Mouse (Mus musculus) right cerebral cortex, adult 18-20 months (tissue): ENCODE data around the gene Stat4.
"Not testable (repeated sequence)": the region's sequence is repeated elsewhere in the genome, so short reads cannot be mapped to it uniquely, and the experiment has no call there.

ENCODE experiments used
- DNase-seq: peaks from one replicate; pipeline ENCODE4 v3.0.0; 2022; ENCODE audit warnings: mixed read lengths

Gene Stat4

DNA sequence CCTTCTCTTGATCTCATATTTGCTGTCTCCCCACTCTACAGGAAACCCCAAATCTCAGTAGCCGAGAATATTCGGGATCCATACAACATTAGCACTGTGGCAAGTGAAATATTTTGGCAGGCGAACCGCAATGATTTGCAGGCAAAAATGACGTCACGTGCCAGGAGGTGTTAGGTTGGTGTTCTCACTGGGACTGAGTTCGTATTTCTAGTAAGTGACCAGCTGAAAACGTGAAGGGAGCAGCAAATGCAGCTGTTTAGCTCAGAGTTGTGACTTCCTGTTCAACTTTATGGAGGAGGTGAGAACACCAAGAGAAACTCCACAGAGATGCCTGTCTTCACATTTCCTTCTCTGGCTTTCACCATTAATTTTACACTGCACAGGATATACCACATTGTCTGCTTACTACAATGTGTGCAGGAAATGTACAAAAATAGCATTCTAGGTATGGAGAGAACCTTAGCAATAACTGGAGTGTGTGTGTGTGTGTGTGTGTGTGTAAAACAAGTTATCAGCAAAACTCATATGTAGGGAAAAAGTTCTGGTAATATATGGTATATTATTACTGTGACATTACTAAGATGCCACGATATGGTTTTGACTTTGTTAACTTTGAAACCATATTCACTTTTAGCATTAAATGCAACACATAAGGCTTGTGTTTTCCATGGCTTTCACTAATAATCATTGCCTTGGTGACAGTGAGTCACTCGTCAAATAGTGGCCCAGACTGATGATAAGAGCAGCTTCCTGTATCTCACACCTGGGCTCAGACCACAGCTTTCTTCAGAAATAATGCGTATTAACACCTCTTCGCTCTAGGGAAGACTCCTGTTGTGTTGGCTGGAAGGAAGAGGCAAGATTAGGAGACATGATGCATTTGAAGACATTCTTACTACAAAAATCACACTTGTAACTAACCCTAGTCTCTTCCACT lies 48.1 kb downstream of the Stat4 start:
- DNase-seq: no peak

DNA sequence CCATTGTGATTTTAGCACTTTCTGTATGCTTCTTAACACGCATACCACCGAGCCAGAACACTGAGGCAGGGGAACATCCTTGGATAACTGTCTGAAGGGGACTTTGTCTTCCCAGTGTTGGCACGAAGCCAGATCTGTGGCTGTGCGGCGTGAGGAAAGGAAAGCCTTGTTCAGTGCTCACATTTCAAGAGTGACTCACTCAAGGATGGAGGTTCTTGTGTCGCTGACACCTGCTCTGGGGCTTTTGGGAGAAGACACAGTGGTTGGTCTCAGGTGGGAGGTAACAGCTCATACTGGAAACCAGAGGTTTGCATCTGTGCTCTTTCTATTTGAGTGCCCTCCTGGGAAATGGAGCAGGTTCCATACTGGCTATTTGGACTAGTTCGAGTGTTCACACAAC lies 52.2 kb downstream of the Stat4 start:
- no peak for DNase-seq

DNA sequence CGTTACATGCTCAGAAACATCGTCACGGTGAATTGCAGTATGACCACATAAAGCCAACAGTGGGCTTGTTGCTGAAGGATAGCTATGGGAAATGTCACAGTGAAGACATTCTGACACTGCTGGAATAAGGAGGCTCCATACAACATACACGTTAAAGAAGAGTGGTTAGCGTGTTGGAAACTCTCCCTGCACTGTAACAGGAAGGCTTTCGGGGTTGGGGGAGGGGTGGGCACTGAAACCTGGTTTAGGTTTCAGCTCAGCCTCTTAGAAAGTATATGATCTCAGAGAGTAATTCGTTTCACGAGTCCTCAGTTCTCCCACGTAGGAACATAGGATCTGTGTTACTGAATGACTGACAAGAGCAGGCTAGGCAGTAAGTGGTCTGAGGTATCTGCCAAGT lies 52.7 kb downstream of the Stat4 start:
- DNase-seq: no peak

DNA sequence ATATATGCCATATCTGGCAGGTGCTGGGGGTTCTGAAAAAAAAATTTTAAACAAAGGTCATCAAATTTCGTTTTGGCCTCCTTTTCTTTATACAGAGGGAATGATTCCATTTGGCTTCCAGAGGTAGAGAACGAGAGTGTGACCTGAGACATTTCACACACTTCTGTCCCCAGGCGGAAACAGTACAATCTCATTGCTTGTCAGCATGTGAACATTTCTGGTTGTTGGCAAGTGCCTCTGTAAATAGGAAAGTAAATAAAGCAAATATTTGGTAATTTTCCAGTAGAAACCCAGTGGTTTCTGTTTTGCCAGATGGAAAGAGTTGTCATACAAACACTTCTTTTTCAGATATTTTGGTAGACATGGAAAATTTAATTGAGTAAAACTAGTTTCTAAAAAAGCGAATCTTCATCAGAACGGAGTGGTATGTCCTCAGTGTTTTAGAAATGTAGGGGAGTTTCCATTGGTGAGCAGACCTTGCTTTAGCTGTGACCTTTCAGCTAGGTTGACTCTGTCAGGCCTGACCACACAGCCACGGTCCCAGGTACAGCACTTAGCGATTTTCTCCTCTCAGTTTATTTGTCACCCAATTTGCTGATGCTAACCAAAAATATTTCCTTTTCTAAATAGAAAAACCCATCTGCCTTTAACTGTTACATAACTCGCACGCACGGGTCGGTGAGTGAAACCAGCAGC lies 53.6 kb downstream of the Stat4 start:
- no peak for DNase-seq

DNA sequence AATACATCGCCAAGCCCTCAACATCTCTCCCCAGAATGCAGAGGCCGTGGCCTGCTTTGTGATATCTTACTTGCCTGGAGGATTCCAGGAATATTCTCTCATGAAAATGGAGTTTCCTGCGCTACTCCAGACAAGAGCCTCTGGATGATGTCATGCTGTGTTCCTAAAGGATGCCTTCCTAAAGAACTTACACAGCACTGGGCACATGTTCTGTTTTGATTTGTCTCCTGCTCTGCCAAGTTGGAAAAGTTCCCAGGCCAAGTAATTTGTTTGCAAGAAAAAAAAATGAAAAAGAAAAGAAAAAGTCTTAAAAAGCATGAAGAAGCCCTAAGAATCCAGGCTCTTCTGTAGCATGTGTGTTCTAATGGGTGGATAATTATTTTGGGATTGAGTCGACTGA lies 56.2 kb downstream of the Stat4 start:
- no peak for DNase-seq

DNA sequence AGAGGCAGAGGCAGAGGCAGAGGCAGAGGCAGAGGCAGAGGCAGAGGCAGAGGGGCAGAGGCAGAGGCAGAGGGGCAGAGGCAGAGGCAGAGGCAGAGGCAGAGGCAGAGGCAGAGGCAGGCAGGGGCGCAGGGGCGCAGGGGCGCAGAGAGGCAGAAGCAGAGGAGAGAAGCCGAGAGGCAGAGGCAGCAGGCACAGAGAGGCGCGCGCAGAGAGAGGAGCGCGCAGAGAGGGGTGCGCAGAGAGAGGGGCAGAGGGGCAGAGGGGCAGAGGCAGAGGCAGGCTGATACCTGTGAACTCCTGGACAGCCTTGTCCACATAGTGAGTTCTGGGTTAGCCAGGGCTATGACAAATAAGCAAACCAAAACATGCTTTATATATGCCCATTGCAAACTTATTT lies 59.9 kb downstream of the Stat4 start:
- not testable (repeated sequence) for DNase-seq

DNA sequence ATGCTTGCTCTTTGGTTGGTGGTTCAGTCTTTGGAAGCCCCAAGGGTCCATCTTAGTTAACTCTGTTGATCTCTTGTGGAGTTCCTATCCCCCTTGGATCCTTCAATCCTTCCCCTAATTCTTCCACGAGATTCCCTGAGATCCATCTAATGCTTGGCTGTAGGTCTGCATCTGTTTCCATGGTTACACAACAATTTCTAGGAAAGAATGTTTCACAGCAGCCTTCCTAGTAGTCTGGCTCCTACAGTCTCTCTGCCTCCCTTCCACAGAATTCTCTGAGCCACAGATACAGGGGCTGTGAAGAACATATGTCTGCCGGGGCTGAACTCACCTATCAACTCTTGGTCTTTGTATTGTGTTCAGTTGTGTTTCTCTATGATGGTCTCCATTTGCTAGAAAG lies 61.8 kb downstream of the Stat4 start:
- peak; percentile 6 for DNase-seq

DNA sequence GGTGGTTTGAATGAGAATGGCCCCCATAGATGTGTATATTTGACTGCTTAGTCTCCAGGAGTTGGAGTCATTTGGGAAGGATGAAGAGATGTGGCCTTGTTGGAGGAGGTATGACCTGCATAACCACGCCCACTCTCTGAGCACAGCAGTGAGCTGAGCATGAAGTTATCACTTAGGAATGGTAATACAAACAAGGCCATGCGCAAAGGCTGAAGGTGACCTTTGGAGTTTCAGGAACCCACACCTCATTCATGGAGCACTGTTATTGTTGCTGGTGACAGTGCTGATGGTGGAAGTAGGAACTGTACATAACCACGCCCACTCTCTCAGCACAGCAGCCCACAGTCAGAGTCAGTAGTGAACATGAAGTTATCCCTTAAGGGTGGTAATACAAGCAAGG lies 62.9 kb downstream of the Stat4 start:
- DNase-seq: no peak

DNA sequence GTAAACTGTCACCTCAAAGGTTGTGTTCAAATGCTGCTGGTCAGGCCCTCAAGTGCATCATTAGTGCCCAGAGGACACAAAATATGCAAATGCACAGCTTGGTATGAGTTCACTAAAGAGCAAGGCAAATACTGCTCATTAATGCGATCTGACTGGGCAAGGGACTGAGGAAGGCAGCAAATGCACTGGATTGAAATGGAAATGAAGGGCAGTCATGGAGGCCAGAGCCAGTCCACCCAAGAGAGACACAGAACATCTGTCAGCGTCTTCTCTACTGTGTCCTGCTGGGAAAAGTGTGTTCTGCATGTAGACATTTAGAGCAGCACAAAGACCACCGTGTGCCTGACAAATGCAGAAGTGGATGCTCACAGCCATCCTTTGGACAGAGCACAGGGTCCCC lies 64.6 kb downstream of the Stat4 start:
- no peak for DNase-seq

DNA sequence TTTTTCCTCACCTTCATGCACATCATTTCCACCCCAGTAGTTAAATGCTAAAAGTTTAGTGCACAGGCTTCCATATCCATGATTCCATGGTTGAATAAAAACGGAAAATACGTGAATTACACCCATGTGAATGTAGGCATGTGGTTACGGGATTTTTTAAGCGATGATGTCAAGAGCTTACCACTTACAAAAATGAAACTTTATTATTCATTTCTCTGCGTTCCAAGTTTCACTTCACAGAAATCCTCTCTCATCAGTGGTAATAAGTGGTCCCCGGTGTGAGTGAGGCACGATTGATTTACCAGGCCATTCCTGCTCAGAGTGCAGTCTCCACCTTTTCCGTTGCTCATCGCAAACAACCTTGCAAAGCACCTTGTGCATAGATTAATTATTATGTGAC lies 66.0 kb downstream of the Stat4 start:
- DNase-seq: no peak

DNA sequence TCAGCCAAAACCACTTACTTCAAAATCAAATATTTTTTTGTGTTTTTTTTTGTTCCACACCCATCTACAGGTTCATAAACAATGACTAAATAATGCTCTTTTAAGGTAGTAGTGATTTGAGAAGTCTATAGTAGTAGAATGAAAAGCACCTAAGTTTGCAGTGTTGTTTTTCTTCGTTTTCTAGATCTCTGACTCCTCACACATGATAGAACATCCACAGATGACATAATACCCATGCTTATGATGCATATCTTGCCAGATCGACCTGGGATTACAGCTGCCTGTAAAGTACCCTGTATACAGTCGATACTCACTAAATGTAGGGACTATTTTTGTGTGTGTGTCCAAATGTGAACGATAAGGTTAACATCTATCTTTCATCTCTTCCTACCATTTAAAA lies 69.0 kb downstream of the Stat4 start:
- DNase-seq: no peak

DNA sequence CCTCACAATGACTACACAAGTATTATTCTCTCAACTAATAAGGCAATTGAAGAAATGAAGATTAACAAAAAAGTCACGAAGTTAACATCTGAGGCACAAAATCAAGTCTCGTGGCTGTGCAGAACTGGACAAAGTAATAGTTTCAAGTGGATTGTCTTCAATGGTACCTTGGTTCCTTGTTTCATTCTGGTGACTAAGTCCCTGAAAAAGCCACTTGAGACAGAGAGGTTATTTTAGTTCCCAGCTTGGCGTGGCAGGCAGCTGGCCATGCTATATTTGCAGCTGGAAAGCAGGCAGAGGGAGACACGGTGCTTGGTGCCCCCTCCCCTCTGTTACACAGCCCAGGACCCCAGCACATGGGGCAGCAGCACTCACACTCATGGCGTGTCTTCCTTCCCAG lies 70.2 kb downstream of the Stat4 start:
- DNase-seq: no peak

DNA sequence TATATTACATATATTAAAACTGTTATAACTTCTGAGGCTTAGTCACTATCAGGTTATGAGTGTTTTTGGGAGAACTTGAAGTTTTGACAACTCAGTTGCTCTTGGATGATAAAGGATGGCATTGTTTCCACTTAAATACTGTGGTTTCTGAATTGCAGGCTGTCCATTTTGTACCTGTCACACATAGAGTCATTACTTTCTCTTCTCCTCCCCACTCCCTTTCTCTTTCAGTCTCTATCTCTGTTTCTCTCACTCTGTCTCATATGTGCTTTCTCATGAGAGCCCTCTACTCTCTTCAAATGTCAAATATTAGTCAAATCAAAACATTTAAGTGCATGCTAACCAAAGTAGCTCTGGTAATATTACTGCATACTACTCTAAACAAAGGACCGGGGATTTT lies 79.3 kb downstream of the Stat4 start:
- DNase-seq: no peak

DNA sequence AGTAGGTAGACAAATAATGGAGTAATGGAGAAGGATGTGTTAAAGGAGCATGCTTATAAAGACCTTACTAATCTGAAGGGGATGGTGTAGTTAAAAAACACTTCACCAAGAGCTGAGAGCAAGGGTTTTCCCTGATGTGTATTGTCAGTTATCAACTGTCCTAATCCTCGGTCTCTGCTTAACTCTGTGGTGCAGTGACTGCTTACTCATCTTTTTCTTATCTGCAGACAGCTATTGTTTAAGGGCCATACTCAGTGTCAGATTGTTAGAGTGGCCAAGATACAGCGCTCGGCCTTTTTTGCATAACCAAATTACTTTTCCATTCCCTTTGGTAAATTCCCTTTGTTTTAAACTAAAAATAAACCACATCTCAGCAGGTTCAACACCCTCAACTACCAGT lies 79.7 kb downstream of the Stat4 start:
- DNase-seq: no peak

DNA sequence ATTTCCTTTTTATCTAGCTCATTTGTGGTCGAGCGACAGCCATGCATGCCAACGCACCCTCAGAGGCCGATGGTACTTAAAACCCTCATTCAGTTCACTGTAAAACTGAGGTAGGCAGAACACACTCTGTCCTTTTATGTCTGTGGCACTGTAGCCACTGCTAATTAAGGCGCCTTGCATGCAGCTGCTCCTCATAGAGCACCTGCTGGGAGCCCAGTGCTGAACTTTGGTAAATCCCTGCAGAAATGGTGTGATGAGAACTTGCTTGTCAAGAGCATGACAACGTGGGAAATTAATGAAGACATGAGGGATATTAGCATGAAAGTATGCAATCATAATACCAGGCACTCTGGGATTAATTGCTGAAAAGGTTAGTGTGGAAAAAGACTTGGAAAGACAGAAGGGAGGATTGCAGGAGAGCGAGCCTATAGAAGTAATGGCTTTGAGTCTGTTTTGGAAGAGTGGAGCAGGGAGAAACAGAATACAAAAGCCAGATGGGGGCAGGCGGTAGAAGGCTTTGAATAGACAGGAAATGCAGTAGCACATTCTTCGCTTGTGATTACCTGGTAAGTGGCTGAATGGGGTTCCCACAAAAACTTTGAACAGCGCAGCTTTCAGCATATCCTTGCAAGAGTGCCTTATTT lies 92.9 kb downstream of the Stat4 start:
- no peak for DNase-seq

DNA sequence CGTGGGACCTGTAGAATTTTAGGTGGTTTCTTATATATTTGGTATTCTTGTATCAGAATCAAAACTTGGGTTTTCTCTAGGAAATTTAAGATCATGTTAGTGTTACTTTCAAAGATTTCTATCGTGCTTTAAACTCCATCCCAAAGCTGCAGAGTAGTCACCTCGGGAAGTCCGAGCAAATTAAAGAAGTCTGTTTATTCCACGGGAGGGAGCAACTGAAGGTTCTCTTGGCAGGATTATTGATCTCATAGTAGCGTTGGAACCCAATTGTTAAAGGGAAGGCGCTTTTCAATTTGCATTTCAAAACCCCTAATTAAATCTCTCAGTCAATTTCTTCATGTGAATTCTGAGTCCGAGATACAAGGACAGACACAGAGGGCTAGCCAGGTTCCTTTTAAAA lies 93.4 kb downstream of the Stat4 start:
- no peak for DNase-seq

DNA sequence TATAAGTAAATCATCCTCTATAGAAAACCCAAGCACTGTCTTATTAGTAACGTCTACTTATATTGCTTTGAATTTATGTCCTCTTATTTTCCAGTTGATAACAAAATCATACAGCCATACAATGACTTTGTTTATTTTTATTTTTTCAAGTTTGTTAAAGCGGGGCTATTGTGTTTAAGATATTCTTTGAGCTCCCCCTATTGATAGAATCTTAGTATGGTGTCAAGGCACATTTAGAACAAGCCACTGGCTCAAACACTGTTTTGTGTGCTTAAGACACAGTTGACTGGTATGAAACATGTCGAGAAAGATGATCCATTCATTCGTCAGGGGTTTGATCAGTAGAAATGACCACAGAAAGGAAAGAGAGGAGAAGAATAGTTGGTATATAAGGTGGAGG lies 99.3 kb downstream of the Stat4 start:
- no peak for DNase-seq

DNA sequence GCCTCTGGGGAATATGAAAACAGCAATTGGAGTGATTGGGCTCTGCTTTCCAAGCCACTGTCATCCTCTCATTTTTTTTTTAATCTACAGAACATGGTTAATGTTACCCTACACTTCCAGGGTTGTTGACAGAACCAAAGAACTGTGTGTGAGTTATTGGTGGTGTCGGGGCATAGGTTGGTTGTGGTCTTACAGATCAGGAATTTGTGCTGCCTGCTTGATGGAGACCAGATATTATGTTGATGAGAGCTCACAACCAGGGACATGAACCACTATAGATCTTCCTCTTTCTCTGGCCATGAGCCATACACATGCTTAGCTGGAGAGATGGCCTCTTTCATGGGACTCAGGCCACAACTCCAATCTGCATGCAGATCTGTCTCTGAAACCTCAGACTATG lies 100.2 kb downstream of the Stat4 start:
- no peak for DNase-seq

DNA sequence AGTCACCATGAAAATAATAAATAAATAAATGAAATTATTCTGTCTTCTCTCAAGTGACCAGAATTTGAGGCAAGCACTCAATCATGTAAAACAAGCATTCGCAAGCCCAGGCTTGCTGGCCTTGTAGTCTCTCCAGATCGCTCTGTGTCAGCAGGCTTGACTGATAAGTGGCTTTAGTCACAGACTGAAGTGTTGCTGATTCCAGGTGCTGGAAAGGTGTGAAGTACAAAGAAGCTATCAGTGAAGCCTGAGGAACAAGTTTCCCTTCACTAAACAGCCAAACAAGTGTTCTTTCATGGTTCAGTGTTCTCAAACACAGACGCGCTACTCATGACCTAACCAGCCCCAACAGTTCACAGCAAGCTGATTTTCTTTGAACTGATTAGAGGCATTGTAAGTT lies 101.7 kb downstream of the Stat4 start:
- no peak for DNase-seq

DNA sequence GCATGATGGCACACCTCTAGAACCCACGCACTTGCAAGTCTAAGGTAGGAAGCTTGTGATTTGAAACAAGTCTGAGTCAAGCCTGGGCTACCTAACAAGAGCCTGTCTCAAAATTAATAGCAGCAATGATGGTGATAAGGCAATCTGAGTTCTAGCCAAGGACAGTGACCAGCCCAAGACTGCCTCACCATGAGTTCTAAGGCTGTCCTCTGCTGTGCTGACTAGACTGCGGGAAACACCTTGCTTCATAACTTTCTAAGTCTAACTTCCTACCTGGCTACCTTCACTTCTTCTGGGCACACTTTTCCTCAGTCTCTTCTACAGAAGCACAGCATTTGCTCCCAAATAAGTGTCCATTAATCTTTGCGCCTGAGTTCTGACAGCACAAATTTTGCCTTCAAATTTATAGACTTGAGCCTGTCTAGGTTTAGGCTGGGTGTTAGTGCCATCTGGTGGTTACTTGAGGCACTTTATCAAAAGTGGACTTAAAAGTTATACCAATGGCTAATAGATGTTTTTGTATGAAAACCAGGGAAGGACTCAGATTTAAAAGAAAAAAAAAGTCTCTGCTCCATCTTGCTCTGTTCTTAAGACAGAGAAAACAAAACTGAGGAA lies 111.8 kb downstream of the Stat4 start:
- peak; percentile 23 for DNase-seq

DNA sequence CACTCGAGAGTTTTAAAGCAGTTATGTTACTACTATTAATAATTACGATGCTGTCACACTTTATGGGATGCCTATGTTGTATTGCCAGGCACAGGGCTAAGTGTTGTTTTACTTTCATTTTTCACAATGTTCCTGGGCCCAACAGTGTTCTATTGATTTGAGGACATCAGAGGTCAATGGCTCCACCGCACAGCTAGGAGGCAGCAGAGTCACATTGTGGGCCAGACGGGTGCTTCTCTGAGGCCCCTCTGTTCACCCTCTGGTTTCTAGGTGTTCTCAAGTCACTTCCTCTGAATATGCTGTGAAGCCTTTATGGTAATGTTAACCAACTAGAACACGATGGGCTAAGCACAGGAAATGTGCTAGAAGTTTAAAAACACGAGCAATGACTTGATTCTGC lies 113.5 kb downstream of the Stat4 start:
- no peak for DNase-seq

DNA sequence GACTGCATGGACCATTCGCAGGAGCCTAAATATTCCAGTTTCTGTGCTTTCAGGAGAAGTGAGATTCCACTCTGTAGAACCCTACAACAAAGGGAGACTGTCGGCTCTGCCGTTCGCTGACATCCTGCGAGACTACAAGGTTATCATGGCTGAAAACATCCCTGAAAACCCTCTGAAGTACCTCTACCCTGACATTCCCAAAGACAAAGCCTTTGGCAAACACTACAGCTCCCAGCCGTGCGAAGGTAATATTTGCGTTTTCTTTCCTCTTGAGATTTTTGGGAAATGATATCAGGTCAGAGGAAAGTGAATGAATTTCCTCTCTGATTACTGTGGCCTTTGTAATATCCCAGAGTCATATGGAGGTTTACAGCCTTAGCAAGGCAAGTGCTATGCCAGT lies 115.8 kb downstream of the Stat4 start:
- DNase-seq: no peak

DNA sequence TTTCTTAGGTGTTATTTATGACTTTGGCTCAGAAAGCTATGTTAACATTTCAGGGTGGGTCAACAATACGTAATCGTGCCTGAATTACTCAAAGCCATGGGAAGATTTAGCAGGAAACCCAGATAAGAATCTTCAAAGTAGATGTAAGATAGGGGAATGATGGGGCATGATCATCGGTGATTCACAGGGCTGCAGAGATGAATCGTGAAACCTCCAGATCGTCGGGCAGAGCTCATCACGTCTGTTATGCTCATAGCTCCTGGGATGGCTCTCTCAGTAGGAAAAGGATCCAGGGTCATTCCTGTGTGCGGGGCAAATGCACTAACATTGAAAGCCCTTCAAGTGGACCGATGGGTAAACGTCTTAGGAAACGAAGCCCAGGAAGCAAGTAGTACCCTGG lies 120.3 kb downstream of the Stat4 start:
- DNase-seq: no peak

DNA sequence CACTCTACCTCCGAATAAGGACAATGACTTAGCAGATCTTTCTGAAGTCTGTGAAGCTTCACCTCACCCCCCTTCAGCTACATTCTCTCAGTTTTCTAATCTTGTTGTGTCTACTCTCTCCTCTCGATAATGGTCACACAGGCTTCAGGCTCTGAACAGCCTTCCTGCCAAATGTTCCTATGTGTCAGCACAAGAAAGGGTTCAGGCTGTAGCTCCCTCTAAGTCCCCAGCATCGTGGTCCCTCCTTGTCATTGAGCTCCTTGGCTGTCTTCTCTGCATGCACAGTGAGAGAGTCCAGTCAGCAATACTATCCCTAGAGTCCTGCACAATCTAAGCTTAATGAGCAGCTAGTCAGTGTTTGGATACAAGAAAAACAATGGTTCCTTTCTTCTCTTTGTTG lies 124.3 kb downstream of the Stat4 start:
- no peak for DNase-seq
